Mouse (Mus musculus) lung, embryonic 16.5 days (tissue): ENCODE measurements at regions not wholly inside any gene's neighbourhood (a gene's known extent, or its start where the extent isn't known, plus 50 kb on each side); places are given as distances from the start of the nearest gene placed in this dataset.

Source experiments
- ATAC-seq: fragments of 200-750 bp; cut with Nextera tagmentation; 2 replicates; pipeline ENCODE4 v1.8.0; 2017; ENCODE audit warnings: low read depth, mild to moderate bottlenecking, moderate library complexity
- H3K27ac ChIP-seq: fragments of 300-500 bp; sonication (generic); 2 replicates; pipeline ENCODE4 v1.5.1; 2014; ENCODE audit warnings: mild to moderate bottlenecking, control low read depth, low read length
- H3K27me3 ChIP-seq: fragments of 300-500 bp; sonication (generic); 2 replicates; pipeline ENCODE4 v1.6.1; 2014; ENCODE audit warnings: low read depth, low read length, mixed read lengths; ENCODE audit not compliant: control insufficient read depth, insufficient read depth
- H3K36me3 ChIP-seq: fragments of 300-500 bp; sonication (generic); 2 replicates; pipeline ENCODE4 v1.6.1; 2014; ENCODE audit warnings: low read length; ENCODE audit not compliant: control insufficient read depth, insufficient read depth
- H3K4me1 ChIP-seq: fragments of 300-500 bp; sonication (generic); replicated peaks from 2 replicates; pipeline ENCODE4 v1.6.1; 2014; ENCODE audit warnings: low read length, mixed read lengths; ENCODE audit not compliant: control insufficient read depth, insufficient read depth
- H3K4me2 ChIP-seq: fragments of 300-500 bp; sonication (generic); 2 replicates; pipeline ENCODE4 v1.6.1; 2014; ENCODE audit warnings: low read depth, low read length, control low read depth
- H3K4me3 ChIP-seq: fragments of 300-500 bp; sonication (generic); 2 replicates; pipeline ENCODE4 v1.5.1; 2014; ENCODE audit warnings: mild to moderate bottlenecking, low read length, control low read depth
- H3K9ac ChIP-seq: fragments of 300-500 bp; sonication (generic); 2 replicates; pipeline ENCODE4 v1.6.1; 2014; ENCODE audit warnings: low read length, control low read depth
- H3K9me3 ChIP-seq: fragments of 300-500 bp; sonication (generic); 2 replicates; pipeline ENCODE4 v1.6.1; 2016; ENCODE audit warnings: low read length; ENCODE audit not compliant: control insufficient read depth
- WGBS: fragments of 180-500 bp; shearing (Covaris S2); extraction: QIAGEN DNeasy Blood & Tissue Kit; methylation state at CpG from one replicate; pipeline ENCODE4 v1.1.7; 2014; 5-methylcytosine and 5-hydroxymethylcytosine counted together

DNA sequence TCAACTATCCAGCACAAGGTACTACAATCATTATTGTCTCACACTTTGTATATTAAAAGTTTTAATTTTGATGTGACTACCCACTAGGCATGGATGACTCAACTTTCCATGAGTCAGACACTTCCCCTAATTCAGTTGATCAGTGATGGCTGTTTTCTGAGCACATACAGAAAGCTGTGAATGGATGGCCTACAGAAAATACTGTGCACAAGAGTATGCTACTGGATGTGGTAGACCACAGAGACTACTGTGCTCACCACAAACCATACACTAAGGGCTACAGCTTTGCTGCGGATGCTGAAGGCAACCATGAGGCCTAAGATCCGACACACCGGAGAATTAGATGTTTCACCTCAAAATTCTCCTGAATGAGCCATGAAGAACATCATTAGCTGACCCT lies 174.4 kb upstream of the March1 start:
- H3K9me3 ChIP-seq = no peaks in the 10 kb centered on the region
- no peaks in the 10 kb centered on the region for H3K36me3 ChIP-seq
- no peak for ATAC-seq
- WGBS = 80% methylated on average over 3 of the region's 3 CpGs
- no peaks in the 10 kb centered on the region for H3K27me3 ChIP-seq
- H3K4me2 ChIP-seq = no peak overlapping the region
- no peak overlapping the region for H3K27ac ChIP-seq
- no peak overlapping the region for H3K9ac ChIP-seq
- H3K4me3 ChIP-seq = no peak overlapping the region
- H3K4me1 ChIP-seq = no peaks in the 10 kb centered on the region

DNA sequence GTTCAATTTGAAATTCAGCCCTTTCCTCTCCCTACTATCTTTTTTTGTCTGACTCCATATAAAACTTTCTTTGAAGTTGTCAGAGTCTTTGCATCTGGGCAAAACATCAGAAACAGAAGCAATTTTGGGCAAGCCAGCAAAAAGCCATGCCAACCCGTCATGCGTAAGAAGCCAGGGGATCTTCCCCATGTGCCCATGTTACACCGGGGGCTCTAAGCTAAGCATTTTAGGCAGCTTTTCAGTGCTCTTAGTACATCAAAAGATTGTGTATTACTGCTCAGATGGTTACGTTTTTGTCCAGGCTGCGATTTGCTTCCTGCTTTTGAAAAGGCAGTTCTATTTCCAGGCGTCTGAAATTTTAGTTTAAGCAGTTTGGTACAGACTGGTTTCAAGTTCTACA lies 196.8 kb upstream of the March1 start:
- no peaks in the 10 kb centered on the region for H3K36me3 ChIP-seq
- WGBS = 85% methylated on average over 6 of the region's 6 CpGs
- no peak for ATAC-seq
- no peak overlapping the region for H3K4me2 ChIP-seq
- H3K9ac ChIP-seq = no peak overlapping the region
- no peak overlapping the region for H3K27ac ChIP-seq
- H3K4me1 ChIP-seq = no peaks in the 10 kb centered on the region
- H3K4me3 ChIP-seq = no peak overlapping the region
- H3K9me3 ChIP-seq = no peaks in the 10 kb centered on the region
- no peaks in the 10 kb centered on the region for H3K27me3 ChIP-seq

DNA sequence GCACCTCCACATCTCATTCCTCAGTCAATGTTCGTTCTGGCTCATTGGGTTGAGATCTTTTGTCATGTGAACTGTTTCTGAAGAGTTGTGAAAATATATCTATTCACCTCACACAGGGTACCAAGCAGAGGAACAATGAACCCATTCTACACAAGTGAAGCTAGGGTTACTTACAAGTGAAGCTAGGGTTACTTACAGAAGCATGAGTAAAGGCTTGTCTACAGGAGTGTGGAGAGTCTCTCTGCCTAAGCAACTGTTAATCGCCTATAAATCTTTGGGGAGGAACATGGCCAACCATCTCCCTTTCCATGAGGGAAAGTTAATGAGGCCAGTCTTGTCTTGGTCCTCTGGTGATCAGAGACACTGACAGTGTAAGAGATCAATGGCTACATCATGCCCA lies 199.8 kb upstream of the March1 start:
- no peak overlapping the region for H3K4me3 ChIP-seq
- no peaks in the 10 kb centered on the region for H3K27me3 ChIP-seq
- no peak overlapping the region for H3K9ac ChIP-seq
- WGBS = 84% methylated on average over 2 of the region's 2 CpGs
- no peak for ATAC-seq
- H3K4me2 ChIP-seq = no peak overlapping the region
- H3K27ac ChIP-seq = no peak overlapping the region
- H3K9me3 ChIP-seq = no peaks in the 10 kb centered on the region
- H3K36me3 ChIP-seq = no peaks in the 10 kb centered on the region
- no peaks in the 10 kb centered on the region for H3K4me1 ChIP-seq

DNA sequence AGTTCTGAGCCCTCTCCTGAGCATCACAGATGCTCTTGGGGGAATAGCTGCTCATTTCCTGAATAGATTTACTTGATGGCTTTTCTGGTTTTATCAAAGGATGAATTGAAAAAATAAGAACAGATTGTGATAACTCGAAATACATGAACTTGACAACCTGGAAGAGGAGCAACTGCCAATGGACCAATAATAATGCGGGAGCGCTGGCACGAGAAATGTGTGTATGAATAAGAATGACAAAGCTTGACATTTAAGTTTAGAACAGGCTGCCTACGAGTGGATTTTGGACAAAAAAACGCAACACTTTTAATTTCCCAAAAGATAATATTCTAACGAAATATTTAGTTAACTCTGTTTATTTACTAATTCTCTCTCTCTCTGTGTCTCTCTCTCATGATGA lies 203.5 kb upstream of the March1 start:
- Histone ChIP-seq H3K27ac (no peak overlapping the region), H3K4me1 (no peaks in the 10 kb centered on the region), H3K4me3 (no peak overlapping the region), H3K9me3 (no peaks in the 10 kb centered on the region), H3K4me2 (no peak overlapping the region), H3K9ac (no peak overlapping the region), H3K27me3 (no peaks in the 10 kb centered on the region), H3K36me3 (no peaks in the 10 kb centered on the region)
- no peak for ATAC-seq
- WGBS = 75% methylated on average over 7 of the region's 7 CpGs

DNA sequence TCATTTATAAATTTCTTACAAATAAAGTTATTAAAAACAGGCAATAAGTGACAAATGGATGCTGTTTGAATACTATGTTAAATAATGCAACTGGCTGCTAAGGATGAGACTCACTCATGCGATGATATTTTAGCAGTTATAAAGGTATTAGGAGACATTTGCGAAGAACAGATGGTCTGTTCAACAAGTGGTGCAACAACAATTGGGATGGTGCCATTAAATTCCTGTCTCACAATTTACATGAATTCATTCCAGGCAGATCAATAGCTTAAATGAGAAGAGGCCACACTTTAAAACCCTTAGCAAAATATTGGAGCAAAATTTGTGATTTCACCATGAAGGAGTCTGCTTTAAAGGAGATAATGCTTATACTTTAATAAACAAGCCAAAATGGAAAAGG lies 205.4 kb upstream of the March1 start:
- no peak for ATAC-seq
- H3K4me1 ChIP-seq = no peaks in the 10 kb centered on the region
- no peak overlapping the region for H3K4me2 ChIP-seq
- H3K36me3 ChIP-seq = no peaks in the 10 kb centered on the region
- no peak overlapping the region for H3K9ac ChIP-seq
- WGBS = 77% methylated on average over 2 of the region's 2 CpGs
- H3K9me3 ChIP-seq = no peaks in the 10 kb centered on the region
- no peak overlapping the region for H3K4me3 ChIP-seq
- no peaks in the 10 kb centered on the region for H3K27me3 ChIP-seq
- no peak overlapping the region for H3K27ac ChIP-seq

DNA sequence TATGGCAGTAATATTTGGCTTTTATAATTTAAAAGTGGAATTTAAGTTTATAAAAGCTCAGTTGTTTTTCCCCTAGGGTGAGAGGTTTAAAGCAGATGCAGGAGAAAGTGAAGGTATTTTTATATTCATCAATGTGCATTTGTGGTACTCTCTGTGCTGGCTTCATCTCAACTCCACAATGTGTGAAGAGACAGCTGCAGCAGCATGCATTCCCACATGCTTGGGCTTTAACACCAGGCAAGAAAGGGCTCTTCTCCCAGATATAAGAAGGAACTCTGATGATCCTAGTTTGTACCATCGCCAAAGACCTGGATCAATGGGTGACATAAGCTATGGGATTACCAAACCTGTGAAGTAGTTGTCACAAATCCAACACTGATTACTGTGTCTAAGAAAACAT lies 221.9 kb upstream of the March1 start:
- Histone ChIP-seq H3K4me1 (no peaks in the 10 kb centered on the region), H3K36me3 (no peaks in the 10 kb centered on the region), H3K9me3 (no peaks in the 10 kb centered on the region), H3K4me3 (no peak overlapping the region), H3K4me2 (no peak overlapping the region), H3K27ac (no peak overlapping the region), H3K27me3 (no peaks in the 10 kb centered on the region), H3K9ac (no peak overlapping the region)
- WGBS = 87% methylated on average over 1 of the region's 1 CpGs
- ATAC-seq = no peak

DNA sequence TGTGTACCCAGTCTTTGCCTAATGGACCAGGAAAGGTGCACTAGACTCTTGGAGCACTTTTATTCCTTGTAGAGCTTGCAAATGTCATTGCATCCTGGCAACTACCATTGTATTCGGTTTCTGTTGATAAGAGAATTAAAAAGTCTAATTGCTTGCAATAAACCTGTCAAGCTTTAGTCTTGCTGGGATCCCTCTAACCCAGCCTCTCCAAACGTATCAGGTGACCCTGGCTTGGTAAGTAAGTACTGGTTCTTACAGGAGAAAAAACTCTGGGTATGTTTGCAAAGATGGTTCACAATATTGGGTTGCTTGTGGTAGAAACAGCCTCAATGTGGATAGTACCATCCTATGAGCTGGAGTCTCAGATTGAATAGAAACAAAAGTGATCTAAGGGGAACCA lies 226.6 kb upstream of the BC030870 start:
- no peaks in the 10 kb centered on the region for H3K4me1 ChIP-seq
- H3K9ac ChIP-seq = no peak overlapping the region
- H3K27ac ChIP-seq = no peak overlapping the region
- ATAC-seq = no peak
- H3K36me3 ChIP-seq = no peaks in the 10 kb centered on the region
- 29% methylated on average over 2 of the region's 2 CpGs for WGBS
- H3K9me3 ChIP-seq = no peaks in the 10 kb centered on the region
- no peak overlapping the region for H3K4me2 ChIP-seq
- no peaks in the 10 kb centered on the region for H3K27me3 ChIP-seq
- H3K4me3 ChIP-seq = no peak overlapping the region

DNA sequence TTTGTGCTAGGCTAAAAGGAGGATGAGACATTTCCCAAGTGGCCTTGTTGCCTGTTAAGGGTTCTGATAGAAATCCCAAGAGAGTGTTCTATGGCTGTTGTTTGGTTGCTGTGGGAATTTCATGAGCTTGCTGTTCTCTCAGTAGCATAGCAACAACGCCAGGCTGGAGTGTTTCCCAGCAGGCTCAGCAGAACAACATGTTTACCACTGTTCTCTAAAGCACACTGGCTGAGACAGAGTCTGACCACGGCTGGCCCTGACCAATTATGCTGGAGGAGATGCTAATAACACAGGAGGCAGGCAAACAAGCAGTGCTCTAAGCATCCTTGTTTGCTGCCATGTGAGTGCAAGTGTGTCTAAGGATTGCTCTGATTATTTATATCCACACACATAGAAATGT lies 220.0 kb upstream of the BC030870 start:
- Histone ChIP-seq H3K27me3 (no peaks in the 10 kb centered on the region), H3K27ac (no peak overlapping the region), H3K9ac (no peak overlapping the region), H3K9me3 (no peaks in the 10 kb centered on the region), H3K36me3 (no peaks in the 10 kb centered on the region), H3K4me1 (no peaks in the 10 kb centered on the region), H3K4me3 (no peak overlapping the region), H3K4me2 (no peak overlapping the region)
- ATAC-seq = no peak
- WGBS = 48% methylated on average over 2 of the region's 2 CpGs

DNA sequence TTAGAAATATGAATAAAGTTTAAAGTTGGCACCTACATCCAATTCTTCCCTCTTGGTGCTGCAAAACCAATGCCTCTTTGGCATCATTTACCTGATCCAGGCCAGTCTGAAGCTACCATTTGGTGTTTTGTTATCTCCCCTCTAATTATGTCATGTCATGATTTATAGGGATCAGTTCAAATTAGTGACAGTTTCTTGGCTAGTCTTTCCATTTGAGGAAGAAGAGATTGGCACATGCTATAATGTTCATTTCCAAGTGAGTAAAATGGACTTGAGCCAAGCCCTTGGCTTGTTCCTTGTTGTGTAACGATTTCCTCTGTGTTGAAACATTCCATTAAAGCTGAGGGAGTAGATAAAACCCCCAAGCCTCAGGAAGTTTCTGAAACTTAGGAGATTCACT lies 201.8 kb upstream of the BC030870 start:
- no peak; the same call in 1 of the 2 replicates for ATAC-seq
- no peak overlapping the region for H3K4me2 ChIP-seq
- no peaks in the 10 kb centered on the region for H3K27me3 ChIP-seq
- no peak overlapping the region for H3K27ac ChIP-seq
- 16% methylated on average over 1 of the region's 1 CpGs for WGBS
- no peaks in the 10 kb centered on the region for H3K4me1 ChIP-seq
- peaks cover 5% of the 10 kb centered on the region; the same call in 1 of the 2 replicates for H3K9me3 ChIP-seq
- H3K36me3 ChIP-seq = no peaks in the 10 kb centered on the region
- H3K4me3 ChIP-seq = no peak overlapping the region
- H3K9ac ChIP-seq = no peak overlapping the region

DNA sequence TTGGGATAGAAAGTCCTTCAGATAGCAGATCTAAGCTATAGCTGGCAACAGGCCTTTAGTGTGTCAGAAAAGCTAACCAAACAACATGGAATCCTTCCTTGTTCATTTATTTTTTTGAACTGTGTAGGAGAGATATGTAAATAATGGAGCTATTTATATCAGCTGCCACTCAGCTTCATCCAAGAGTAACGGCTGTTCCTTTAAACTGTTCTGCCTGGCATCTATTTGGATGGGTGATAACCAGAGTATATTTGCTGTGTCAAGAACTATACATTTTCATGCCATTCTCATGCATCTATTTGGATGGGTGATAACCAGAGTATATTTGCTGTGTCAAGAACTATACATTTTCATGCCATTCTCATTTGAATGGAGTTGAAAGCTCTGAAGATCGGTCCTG lies 159.3 kb upstream of the BC030870 start:
- Histone ChIP-seq H3K27me3 (no peaks in the 10 kb centered on the region), H3K9me3 (no peaks in the 10 kb centered on the region), H3K27ac (no peak overlapping the region), H3K4me3 (no peak overlapping the region), H3K4me2 (no peak overlapping the region), H3K9ac (no peak overlapping the region), H3K36me3 (no peaks in the 10 kb centered on the region), H3K4me1 (no peaks in the 10 kb centered on the region)
- no peak for ATAC-seq
- WGBS = 31% methylated on average over 2 of the region's 2 CpGs
